Comparison of ENCODE assay signal across 7 mouse cellular contexts in the genomic region with DNA sequence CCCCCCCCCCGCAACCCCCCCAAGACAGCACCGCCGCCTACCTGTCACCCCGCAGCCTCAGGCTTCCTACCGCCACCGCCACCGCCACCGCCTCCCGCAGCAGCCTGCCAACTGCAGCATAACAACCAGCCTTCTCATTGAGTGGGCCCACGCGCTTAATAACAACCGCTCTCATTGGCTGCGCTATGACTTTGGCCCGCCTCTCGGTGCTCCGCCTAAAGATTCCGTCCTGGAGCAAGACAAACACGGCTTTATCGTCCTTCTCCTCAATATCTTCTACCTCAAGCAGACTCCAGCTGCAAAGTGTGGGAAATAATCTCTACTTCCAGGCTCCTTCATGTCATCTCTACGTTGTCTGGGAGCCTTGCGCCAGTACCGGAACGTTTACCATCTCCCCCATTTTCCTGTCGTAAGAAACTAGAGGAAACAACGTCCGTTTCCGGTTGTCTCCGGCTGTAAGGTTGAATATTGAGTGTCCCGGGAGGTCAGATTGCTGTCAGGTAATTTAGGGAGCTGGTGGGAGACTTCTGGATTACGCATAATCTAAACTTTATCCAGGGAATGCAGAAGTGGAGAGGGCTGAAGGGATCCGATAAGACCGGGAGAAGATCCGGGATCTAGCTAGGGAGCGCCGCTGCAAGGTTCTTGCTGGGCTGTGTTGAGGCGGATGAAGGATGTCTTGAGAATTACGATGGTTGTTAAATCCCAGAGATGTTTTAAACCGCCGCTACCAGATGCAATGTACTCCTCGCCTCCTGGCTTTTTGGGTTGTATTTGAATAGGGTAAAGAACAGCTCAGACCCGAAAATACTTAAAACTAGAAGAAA. TPM values are rescaled to one million over a fixed set of nuclear protein-coding genes. Genes with fewer than 3 reads are reported as not detected.
DNase-seq lines count a peak whose midpoint lies in the region; ATAC-seq and TF ChIP-seq lines count a peak whose summit lies in the region.

Gene Fam126b, minus strand, starts transcription at position 153 of the 827 bp plus-strand sequence.
Gene Ndufb3, plus strand, starts transcription at position 214 of the 827 bp plus-strand sequence.

- WGBS in intestine, postnatal 0 days, result under 1% methylated on average over 41 of the region's 41 CpGs
- under 1% methylated on average over 40 of the region's 41 CpGs for WGBS in midbrain, embryonic 12.5 days
- under 1% methylated on average over 41 of the region's 41 CpGs for WGBS in small intestine, adult 2 months

- intact Hi-C loops in left cerebral cortex, postnatal 4 days (cut with DNase I), result no loop called here

- peaks cover 5% of the 10 kb centered on the region; the same call in 1 of the 2 replicates for H3K36me3 ChIP-seq in intestine, postnatal 0 days (ENCODE audit: control insufficient read depth, insufficient read depth)
- H3K36me3 ChIP-seq in midbrain, embryonic 12.5 days, result peaks cover 6% of the 10 kb centered on the region; the same call in 1 of the 2 replicates
- H3K36me3 ChIP-seq in small intestine, adult 2 months (ENCODE audit: control insufficient read depth, insufficient read depth, low read length), result peaks cover 1% of the 10 kb centered on the region; the same call in 1 of the 2 replicates

- peak; percentile 92 for DNase-seq in adrenal gland, adult 2 months
- peak; percentile 80 for DNase-seq in embryo, embryonic 11.5 days (ENCODE audit: low read depth, low spot score)
- peak; percentile 72 to 86 for DNase-seq in gastrocnemius, postnatal 4 days (ENCODE audit: low spot score in 2 of 2)
- peak; percentile 88 for DNase-seq in left cerebral cortex, postnatal 4 days

- H3K4me2 ChIP-seq in intestine, postnatal 0 days (replicated peaks; ENCODE audit: low read depth), result peak within 1 kb of the TSS; percentile 76
- H3K4me2 ChIP-seq in midbrain, embryonic 12.5 days (replicated peaks), result peak within 1 kb of the TSS; percentile 82

- peak; percentile 33 for TF ChIP-seq CTCF in intestine, postnatal 0 days (IDR thresholded peaks at IDR 0.05; ENCODE audit: low read depth)
- no peak for TF ChIP-seq CTCF in small intestine, adult 2 months (IDR thresholded peaks at IDR 0.05; ENCODE audit: extremely low read depth, insufficient read length, insufficient replicate concordance, low read depth, low read length)

- peak; percentile 99 for ATAC-seq in intestine, postnatal 0 days
- peak; percentile 99 for ATAC-seq in midbrain, embryonic 12.5 days (ENCODE audit: low FRiP score, low read depth)

- H3K4me3 ChIP-seq in intestine, postnatal 0 days (ENCODE audit: low read depth, low read length), result peak within 1 kb of the TSS; percentile 82
- H3K4me3 ChIP-seq in midbrain, embryonic 12.5 days, result peak within 1 kb of the TSS; percentile 90
- H3K4me3 ChIP-seq in small intestine, adult 2 months (ENCODE audit: low read depth, low read length), result peak within 1 kb of the TSS; percentile 94

- peak within 1 kb of the TSS; percentile 80 for H3K9ac ChIP-seq in intestine, postnatal 0 days (ENCODE audit: low read depth, low read length)
- H3K9ac ChIP-seq in midbrain, embryonic 12.5 days (replicated peaks), result peak within 1 kb of the TSS; percentile 87

- H3K27me3 ChIP-seq in intestine, postnatal 0 days (replicated peaks; ENCODE audit: control insufficient read depth, insufficient read depth, low read length), result no peaks in the 10 kb centered on the region
- H3K27me3 ChIP-seq in midbrain, embryonic 12.5 days, result no peaks in the 10 kb centered on the region
- no peaks in the 10 kb centered on the region for H3K27me3 ChIP-seq in small intestine, adult 2 months (ENCODE audit: control insufficient read depth, insufficient read depth, low read length)

- peak; percentile 73 for TF ChIP-seq POLR2A in small intestine, adult 2 months (IDR thresholded peaks at IDR 0.05; ENCODE audit: low read depth, low read length)

- peak within 1 kb of the TSS; percentile 79 for H3K27ac ChIP-seq in intestine, postnatal 0 days (ENCODE audit: low read depth, low read length)
- peak within 1 kb of the TSS; percentile 70 for H3K27ac ChIP-seq in midbrain, embryonic 12.5 days (replicated peaks)
- H3K27ac ChIP-seq in small intestine, adult 2 months (ENCODE audit: insufficient read depth, low read depth, low read length), result peak within 1 kb of the TSS; percentile 89

- no peaks in the 10 kb centered on the region for H3K9me3 ChIP-seq in intestine, postnatal 0 days (ENCODE audit: control insufficient read depth)
- no peaks in the 10 kb centered on the region for H3K9me3 ChIP-seq in midbrain, embryonic 12.5 days

- no peaks in the 10 kb centered on the region for H3K4me1 ChIP-seq in intestine, postnatal 0 days (replicated peaks; ENCODE audit: control insufficient read depth, insufficient read depth, low read length)
- H3K4me1 ChIP-seq in midbrain, embryonic 12.5 days, result peaks cover 12% of the 10 kb centered on the region
- 0 out of 2 replicates have a peak, but pooled peaks cover 3% of the 10 kb centered on the region for H3K4me1 ChIP-seq in small intestine, adult 2 months (ENCODE audit: control insufficient read depth, insufficient read depth, insufficient read length, low read length)

RNA-seq across cellular contexts. Expression of gene Fam126b, which starts in this region (rescaled TPM):
- 10 to 100 TPM; 40.0 to 48.8 TPM for total RNA-seq in adrenal gland, adult 2 months (2021)
- 0.57 and 0.65 TPM in 2 replicates for polyA plus RNA-seq in adrenal gland, adult 2 months (2012; rRNA removed)
- 10 to 100 TPM in 1 of 2 experiments, 1 to 10 TPM in 1; 8.6 to 10.4 TPM for total RNA-seq in gastrocnemius, postnatal 4 days (2021)
- 6.2 and 8.5 TPM in 2 replicates for polyA plus RNA-seq in intestine, postnatal 0 days (2015; fragmentation: Nextera tagmentation; extraction: Ambion mirVana)
- total RNA-seq in left cerebral cortex, postnatal 4 days (2021), result 10 to 100 TPM; 32.5 to 35.2 TPM
- 9.9 and 10.5 TPM in 2 replicates for polyA plus RNA-seq in midbrain, embryonic 12.5 days (2016; fragmentation: Nextera tagmentation; extraction: Ambion mirVana)
- polyA plus RNA-seq in small intestine, adult 2 months (2012; rRNA removed), result 0.39 and 1.2 TPM in 2 replicates

RNA-seq across cellular contexts. Expression of gene Ndufb3, which starts in this region (rescaled TPM):
- 100 to 1,000 TPM in 1 of 2 experiments, 10 to 100 TPM in 1; 97.8 to 181 TPM for total RNA-seq in adrenal gland, adult 2 months (2021)
- polyA plus RNA-seq in adrenal gland, adult 2 months (2012; rRNA removed), result 8.1 and 12.8 TPM in 2 replicates
- 100 to 1,000 TPM; 114 to 124 TPM for total RNA-seq in gastrocnemius, postnatal 4 days (2021)
- 285 and 298 TPM in 2 replicates for polyA plus RNA-seq in intestine, postnatal 0 days (2015; fragmentation: Nextera tagmentation; extraction: Ambion mirVana)
- total RNA-seq in left cerebral cortex, postnatal 4 days (2021), result 10 to 100 TPM; 76.6 to 83.9 TPM
- 146 and 161 TPM in 2 replicates for polyA plus RNA-seq in midbrain, embryonic 12.5 days (2016; fragmentation: Nextera tagmentation; extraction: Ambion mirVana)
- 17.3 and 21.3 TPM in 2 replicates for polyA plus RNA-seq in small intestine, adult 2 months (2012; rRNA removed)

Comparison
In these comparisons a context has a peak if more than half of its experiments do, and no peak if none do; other contexts are left out.
1. Peak in every context shown above with its lines: DNase-seq, ATAC-seq, H3K4me3 ChIP-seq and H3K27ac ChIP-seq.